Mouse (Mus musculus): ENCODE data around the gene Ust. TPM values are rescaled to one million over a fixed set of nuclear protein-coding genes. Genes with fewer than 3 reads are reported as not detected.

Gene Ust
- polyA plus RNA-seq, 1 experiment from 2014 or later = 4.6 TPM

- Histone ChIP-seq H3K36me3 (replicated peaks; ENCODE audit: control insufficient read depth, insufficient read depth, low read depth, low read length) (no peaks in the 10 kb centered on the region), H3K27ac (replicated peaks; ENCODE audit: low read depth, low read length) (no peak overlapping the region), H3K9me3 (replicated peaks; ENCODE audit: control insufficient read depth, low read length) (no peaks in the 10 kb centered on the region), H3K9ac (replicated peaks; ENCODE audit: low read length) (no peak overlapping the region), H3K4me1 (ENCODE audit: control insufficient read depth, insufficient read depth, low read length) (no peaks in the 10 kb centered on the region), H3K4me2 (ENCODE audit: low read depth, low read length) (no peak overlapping the region), H3K27me3 (ENCODE audit: control insufficient read depth, insufficient read depth, low read length) (no peaks in the 10 kb centered on the region), H3K4me3 (ENCODE audit: low read depth, low read length) (no peak overlapping the region)
- WGBS = 80% methylated on average over 12 of the region's 12 CpGs
- ATAC-seq (replicated peaks; ENCODE audit: insufficient number of reproducible peaks, low FRiP score, low TSS enrichment, low read depth) (no peak), DNase-seq (ENCODE audit: low spot score) (no peak)
These were observed 46.6 kb downstream of the Ust start for GRCm38 (mm10) chr10:8471995-8472394.

DNA sequence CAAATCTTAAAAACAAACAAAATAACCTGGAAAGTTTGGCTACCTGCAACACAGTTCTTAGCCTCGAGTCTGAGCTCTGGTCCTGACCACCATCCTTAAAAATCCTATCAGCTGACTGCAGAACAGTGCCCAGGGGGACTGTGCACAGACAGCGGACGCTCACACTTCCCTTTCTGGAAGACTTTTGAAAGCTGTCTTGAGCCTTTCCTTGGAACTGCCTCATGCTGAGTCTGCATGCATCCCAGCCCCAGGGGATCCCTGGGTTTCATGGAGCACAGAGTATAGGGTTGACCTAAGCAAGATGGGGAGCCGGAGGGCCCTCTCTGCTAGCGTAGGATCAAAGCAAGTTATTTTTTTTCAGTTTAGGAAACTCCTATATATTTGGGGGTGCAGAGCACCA lies 47.6 kb downstream of the Ust start:
- 38% methylated on average over 5 of the region's 5 CpGs for WGBS
- H3K4me2 ChIP-seq (ENCODE audit: low read depth, low read length) = no peak overlapping the region
- DNase-seq (ENCODE audit: low spot score) = peak; percentile 27

GRCm38 (mm10) chr10:8469516-8469915 lies 49.1 kb downstream of the Ust start:
- WGBS = 40% methylated on average over 3 of the region's 3 CpGs
- Histone ChIP-seq H3K36me3 (replicated peaks; ENCODE audit: control insufficient read depth, insufficient read depth, low read depth, low read length) (no peaks in the 10 kb centered on the region), H3K4me2 (ENCODE audit: low read depth, low read length) (no peak overlapping the region), H3K9me3 (replicated peaks; ENCODE audit: control insufficient read depth, low read length) (no peaks in the 10 kb centered on the region), H3K4me3 (ENCODE audit: low read depth, low read length) (no peak overlapping the region), H3K27ac (replicated peaks; ENCODE audit: low read depth, low read length) (no peak overlapping the region), H3K9ac (replicated peaks; ENCODE audit: low read length) (no peak overlapping the region), H3K27me3 (ENCODE audit: control insufficient read depth, insufficient read depth, low read length) (no peaks in the 10 kb centered on the region), H3K4me1 (ENCODE audit: control insufficient read depth, insufficient read depth, low read length) (no peaks in the 10 kb centered on the region)
- DNase-seq (ENCODE audit: low spot score) = peak; percentile 17
- ATAC-seq (replicated peaks; ENCODE audit: insufficient number of reproducible peaks, low FRiP score, low TSS enrichment, low read depth) = no peak

More for the DNA sequence above, 47.6 kb downstream of the Ust start:
- Histone ChIP-seq H3K9ac (replicated peaks; ENCODE audit: low read length) (no peak overlapping the region), H3K27ac (replicated peaks; ENCODE audit: low read depth, low read length) (no peak overlapping the region), H3K9me3 (replicated peaks; ENCODE audit: control insufficient read depth, low read length) (no peaks in the 10 kb centered on the region), H3K36me3 (replicated peaks; ENCODE audit: control insufficient read depth, insufficient read depth, low read depth, low read length) (no peaks in the 10 kb centered on the region), H3K4me3 (ENCODE audit: low read depth, low read length) (no peak overlapping the region), H3K27me3 (ENCODE audit: control insufficient read depth, insufficient read depth, low read length) (no peaks in the 10 kb centered on the region), H3K4me1 (ENCODE audit: control insufficient read depth, insufficient read depth, low read length) (no peaks in the 10 kb centered on the region)
- no peak; the same call in 1 of the 2 replicates for ATAC-seq (replicated peaks; ENCODE audit: insufficient number of reproducible peaks, low FRiP score, low TSS enrichment, low read depth)

DNA sequence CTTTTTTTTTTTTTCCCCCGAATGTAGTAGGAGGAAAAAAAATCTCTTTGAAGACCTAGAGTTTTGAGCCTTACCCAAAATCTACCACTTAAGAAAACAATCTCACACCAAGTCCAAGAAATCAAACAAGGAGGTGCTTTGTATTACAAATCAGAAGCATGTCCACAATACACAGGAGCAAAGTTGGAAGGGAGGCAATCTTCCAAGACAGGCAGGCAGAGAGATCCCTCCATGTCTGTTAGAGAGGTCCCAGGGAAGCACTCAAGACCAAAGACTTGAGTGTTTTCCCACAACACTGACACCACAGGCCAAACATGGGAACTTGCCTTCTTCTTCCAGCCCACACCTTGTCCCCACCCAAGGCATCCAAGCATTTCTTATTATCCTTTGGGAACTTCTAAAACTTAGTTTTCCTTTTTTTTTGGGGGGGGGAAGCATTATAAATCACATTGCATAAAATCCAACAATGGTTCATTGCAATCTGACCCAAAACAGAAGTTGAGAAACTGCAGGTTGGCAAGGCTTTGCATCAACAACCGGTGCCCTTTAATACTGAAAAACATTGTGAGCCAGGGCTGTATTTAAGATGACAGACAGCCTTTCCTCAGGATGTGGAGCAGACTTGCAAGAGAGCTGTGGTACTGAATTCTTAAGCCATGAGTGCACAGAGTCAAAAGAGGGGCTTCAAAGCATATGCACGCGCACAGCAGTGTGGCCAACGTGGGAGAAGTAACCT lies 49.8 kb downstream of the Ust start:
- H3K36me3 ChIP-seq (replicated peaks; ENCODE audit: control insufficient read depth, insufficient read depth, low read depth, low read length) = no peaks in the 10 kb centered on the region
- no peak overlapping the region for H3K4me2 ChIP-seq (ENCODE audit: low read depth, low read length)
- no peak overlapping the region for H3K9ac ChIP-seq (replicated peaks; ENCODE audit: low read length)
- no peaks in the 10 kb centered on the region for H3K4me1 ChIP-seq (ENCODE audit: control insufficient read depth, insufficient read depth, low read length)
- DNase-seq (ENCODE audit: low spot score) (no peak), ATAC-seq (replicated peaks; ENCODE audit: insufficient number of reproducible peaks, low FRiP score, low TSS enrichment, low read depth) (no peak)
- no peaks in the 10 kb centered on the region for H3K27me3 ChIP-seq (ENCODE audit: control insufficient read depth, insufficient read depth, low read length)
- no peaks in the 10 kb centered on the region for H3K9me3 ChIP-seq (replicated peaks; ENCODE audit: control insufficient read depth, low read length)
- 74% methylated on average over 5 of the region's 5 CpGs for WGBS
- H3K27ac ChIP-seq (replicated peaks; ENCODE audit: low read depth, low read length) = no peak overlapping the region
- H3K4me3 ChIP-seq (ENCODE audit: low read depth, low read length) = no peak overlapping the region

DNA sequence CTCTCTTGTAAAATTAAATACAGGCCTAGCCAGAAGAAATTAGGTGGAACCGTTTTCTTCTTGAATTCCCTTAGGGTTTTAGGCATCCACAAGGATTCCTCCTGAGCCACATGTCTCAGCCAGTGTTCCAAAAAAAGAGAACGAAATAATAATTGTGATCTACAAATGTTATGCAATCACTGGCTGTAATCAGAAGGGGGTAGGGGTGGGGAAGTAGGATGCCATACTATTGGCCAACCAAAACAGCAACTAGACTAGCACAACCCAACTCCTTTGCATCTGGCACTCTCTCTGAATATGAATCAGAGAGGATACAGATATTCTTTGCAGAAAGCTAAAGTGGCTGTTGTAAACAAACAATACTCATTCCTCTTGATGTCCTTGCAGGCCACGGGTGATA lies 52.7 kb downstream of the Ust start:
- no peak overlapping the region for H3K27ac ChIP-seq (replicated peaks; ENCODE audit: low read depth, low read length)
- WGBS = 73% methylated on average over 3 of the region's 3 CpGs
- H3K9me3 ChIP-seq (replicated peaks; ENCODE audit: control insufficient read depth, low read length) = no peaks in the 10 kb centered on the region
- H3K36me3 ChIP-seq (replicated peaks; ENCODE audit: control insufficient read depth, insufficient read depth, low read depth, low read length) = no peaks in the 10 kb centered on the region
- DNase-seq (ENCODE audit: low spot score) = no peak
- H3K27me3 ChIP-seq (ENCODE audit: control insufficient read depth, insufficient read depth, low read length) = no peaks in the 10 kb centered on the region
- H3K4me1 ChIP-seq (ENCODE audit: control insufficient read depth, insufficient read depth, low read length) = no peaks in the 10 kb centered on the region
- H3K4me3 ChIP-seq (ENCODE audit: low read depth, low read length) = no peak overlapping the region
- H3K4me2 ChIP-seq (ENCODE audit: low read depth, low read length) = no peak overlapping the region
- no peak overlapping the region for H3K9ac ChIP-seq (replicated peaks; ENCODE audit: low read length)
- ATAC-seq (replicated peaks; ENCODE audit: insufficient number of reproducible peaks, low FRiP score, low TSS enrichment, low read depth) = no peak

DNA sequence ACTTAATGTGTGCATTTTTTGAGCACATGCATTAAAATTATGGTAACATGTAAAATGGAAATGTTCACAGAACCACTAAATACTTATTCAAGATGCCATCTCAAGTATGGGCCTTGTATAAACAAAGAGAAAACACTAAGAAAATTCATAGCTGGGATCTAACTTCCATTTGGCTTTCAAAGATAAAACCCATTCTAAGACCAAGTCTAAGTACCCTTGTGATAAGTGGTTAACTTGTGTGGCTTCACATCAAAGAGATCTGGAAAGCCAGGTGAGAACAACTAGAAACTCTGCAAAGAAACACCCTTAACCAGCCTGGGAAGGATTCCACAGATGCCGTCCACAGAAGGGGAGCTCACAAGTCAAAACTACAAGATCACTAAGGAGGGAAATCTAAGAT lies 53.4 kb downstream of the Ust start:
- no peak overlapping the region for H3K4me2 ChIP-seq (ENCODE audit: low read depth, low read length)
- no peak overlapping the region for H3K27ac ChIP-seq (replicated peaks; ENCODE audit: low read depth, low read length)
- WGBS = 88% methylated on average over 1 of the region's 1 CpGs
- H3K9me3 ChIP-seq (replicated peaks; ENCODE audit: control insufficient read depth, low read length) = no peaks in the 10 kb centered on the region
- ATAC-seq (replicated peaks; ENCODE audit: insufficient number of reproducible peaks, low FRiP score, low TSS enrichment, low read depth) = no peak
- no peaks in the 10 kb centered on the region for H3K27me3 ChIP-seq (ENCODE audit: control insufficient read depth, insufficient read depth, low read length)
- no peaks in the 10 kb centered on the region for H3K4me1 ChIP-seq (ENCODE audit: control insufficient read depth, insufficient read depth, low read length)
- no peak overlapping the region for H3K4me3 ChIP-seq (ENCODE audit: low read depth, low read length)
- no peaks in the 10 kb centered on the region for H3K36me3 ChIP-seq (replicated peaks; ENCODE audit: control insufficient read depth, insufficient read depth, low read depth, low read length)
- H3K9ac ChIP-seq (replicated peaks; ENCODE audit: low read length) = no peak overlapping the region
- DNase-seq (ENCODE audit: low spot score) = no peak

DNA sequence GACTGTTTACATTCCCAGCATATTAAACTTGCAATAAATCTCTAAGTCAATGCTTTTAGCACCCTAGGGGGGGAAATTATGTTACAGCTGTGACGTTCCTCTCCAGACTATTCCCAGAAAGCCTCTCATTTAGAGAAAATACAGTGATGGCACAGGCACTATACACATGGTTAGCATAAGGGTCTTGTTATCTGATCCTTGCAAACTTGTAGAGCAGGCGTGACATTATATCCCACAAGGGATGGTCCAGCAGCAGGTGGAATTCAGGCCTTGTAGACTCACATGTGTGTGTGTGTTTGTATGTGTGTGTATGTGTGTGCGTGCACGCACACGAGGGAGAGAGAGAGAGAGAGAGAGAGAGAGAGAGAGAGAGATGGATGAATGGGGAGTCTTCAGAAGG lies 57.3 kb downstream of the Ust start:
- Histone ChIP-seq H3K9ac (replicated peaks; ENCODE audit: low read length) (no peak overlapping the region), H3K4me1 (ENCODE audit: control insufficient read depth, insufficient read depth, low read length) (no peaks in the 10 kb centered on the region), H3K27me3 (ENCODE audit: control insufficient read depth, insufficient read depth, low read length) (no peaks in the 10 kb centered on the region), H3K4me3 (ENCODE audit: low read depth, low read length) (no peak overlapping the region), H3K9me3 (replicated peaks; ENCODE audit: control insufficient read depth, low read length) (no peaks in the 10 kb centered on the region), H3K4me2 (ENCODE audit: low read depth, low read length) (no peak overlapping the region), H3K36me3 (replicated peaks; ENCODE audit: control insufficient read depth, insufficient read depth, low read depth, low read length) (no peaks in the 10 kb centered on the region), H3K27ac (replicated peaks; ENCODE audit: low read depth, low read length) (no peak overlapping the region)
- ATAC-seq (replicated peaks; ENCODE audit: insufficient number of reproducible peaks, low FRiP score, low TSS enrichment, low read depth) (no peak), DNase-seq (ENCODE audit: low spot score) (no peak)
- 67% methylated on average over 5 of the region's 5 CpGs for WGBS

DNA sequence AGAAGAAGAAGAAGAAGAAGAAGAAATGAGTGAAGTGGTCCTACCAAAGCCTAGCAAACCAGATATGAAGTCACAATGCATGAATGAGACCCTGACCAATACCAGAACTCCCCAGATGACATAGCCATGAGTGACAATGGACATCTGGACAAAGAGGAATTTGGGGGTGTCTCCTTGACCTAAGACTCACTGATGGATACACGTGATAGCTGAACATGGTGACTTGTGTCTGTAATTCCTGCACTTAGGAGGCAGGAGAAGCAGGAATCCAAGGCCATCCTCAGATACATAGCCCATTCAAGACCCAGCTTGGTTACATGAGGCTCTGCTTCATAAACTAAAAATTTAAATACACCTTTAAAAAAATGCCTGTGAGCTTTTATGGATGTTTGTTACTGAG lies 63.9 kb downstream of the Ust start:
- Histone ChIP-seq H3K9me3 (replicated peaks; ENCODE audit: control insufficient read depth, low read length) (no peaks in the 10 kb centered on the region), H3K4me1 (ENCODE audit: control insufficient read depth, insufficient read depth, low read length) (no peaks in the 10 kb centered on the region), H3K36me3 (replicated peaks; ENCODE audit: control insufficient read depth, insufficient read depth, low read depth, low read length) (no peaks in the 10 kb centered on the region), H3K4me2 (ENCODE audit: low read depth, low read length) (no peak overlapping the region), H3K27ac (replicated peaks; ENCODE audit: low read depth, low read length) (no peak overlapping the region), H3K4me3 (ENCODE audit: low read depth, low read length) (no peak overlapping the region), H3K27me3 (ENCODE audit: control insufficient read depth, insufficient read depth, low read length) (no peaks in the 10 kb centered on the region), H3K9ac (replicated peaks; ENCODE audit: low read length) (no peak overlapping the region)
- WGBS = 65% methylated on average over 1 of the region's 1 CpGs
- DNase-seq (ENCODE audit: low spot score) (no peak), ATAC-seq (replicated peaks; ENCODE audit: insufficient number of reproducible peaks, low FRiP score, low TSS enrichment, low read depth) (no peak)
